Mouse (Mus musculus): ENCODE results near the gene Ccnk.

Ccnk gene

GRCm38 (mm10) chr12:108193878-108194277 is 14.5 kb downstream of the Ccnk start:
- DNase-seq = no peak

GRCm38 (mm10) chr12:108195761-108196160 is 16.4 kb downstream of the Ccnk start:
- no peak for DNase-seq

GRCm38 (mm10) chr12:108198447-108198846 is 19.1 kb downstream of the Ccnk start:
- no peak for DNase-seq

- DNase-seq = no peak
Measured at GRCm38 (mm10) chr12:108200094-108200493, 20.7 kb downstream of the Ccnk start.

GRCm38 (mm10) chr12:108203895-108204294 is 24.5 kb downstream of the Ccnk start:
- DNase-seq = no peak

GRCm38 (mm10) chr12:108204978-108205377 is 25.6 kb downstream of the Ccnk start:
- no peak for DNase-seq

GRCm38 (mm10) chr12:108206641-108207040 is 27.3 kb downstream of the Ccnk start:
- peak; percentile 82 for DNase-seq

- no peak for DNase-seq
Measured at GRCm38 (mm10) chr12:108208216-108208615, 28.8 kb downstream of the Ccnk start.

GRCm38 (mm10) chr12:108208726-108209438 is 29.5 kb downstream of the Ccnk start:
- peak; percentile 87 for DNase-seq

GRCm38 (mm10) chr12:108210623-108211022 is 31.2 kb downstream of the Ccnk start:
- DNase-seq = no peak

GRCm38 (mm10) chr12:108212071-108212470 is 32.7 kb downstream of the Ccnk start:
- DNase-seq = no peak

- DNase-seq = no peak
Measured at GRCm38 (mm10) chr12:108212476-108212875, 33.1 kb downstream of the Ccnk start.

- DNase-seq = no peak
Measured at GRCm38 (mm10) chr12:108213090-108214041, 34.0 kb downstream of the Ccnk start.

- no peak for DNase-seq
Measured at GRCm38 (mm10) chr12:108215090-108215489, 35.7 kb downstream of the Ccnk start.

- DNase-seq = no peak
Measured at GRCm38 (mm10) chr12:108216611-108217370, 37.4 kb downstream of the Ccnk start.

GRCm38 (mm10) chr12:108217572-108217971 is 38.2 kb downstream of the Ccnk start:
- peak; percentile 78 for DNase-seq

- peak; percentile 51 for DNase-seq
Measured at GRCm38 (mm10) chr12:108219163-108219562, 39.8 kb downstream of the Ccnk start.

- DNase-seq = no peak
Measured at GRCm38 (mm10) chr12:108219825-108220616, 40.6 kb downstream of the Ccnk start.

- DNase-seq = no peak
Measured at GRCm38 (mm10) chr12:108220621-108221020, 41.2 kb downstream of the Ccnk start.

GRCm38 (mm10) chr12:108221206-108221605 is 41.8 kb downstream of the Ccnk start:
- DNase-seq = peak; percentile 54

GRCm38 (mm10) chr12:108221712-108222111 is 42.3 kb downstream of the Ccnk start:
- DNase-seq = no peak

- DNase-seq = peak; percentile 37
Measured at GRCm38 (mm10) chr12:108223357-108223756, 44.0 kb downstream of the Ccnk start.

Data from lung, postnatal 10 days (tissue).